Mouse (Mus musculus) liver, adult 2 months (tissue): ENCODE measurements around the gene Insc. TPM values are rescaled to one million over a fixed set of nuclear protein-coding genes. Genes with fewer than 3 reads are reported as not detected.

Source experiments
- DNase-seq: peaks from one replicate; pipeline ENCODE4 v3.0.0-alpha.2; 2011; ENCODE audit warnings: low read depth, low spot score; ENCODE audit errors: extremely low read depth
- H3K27ac ChIP-seq: fragments of 200-500 bp; replicated peaks from 2 replicates; pipeline ENCODE4 v1.5.1; 2012; ENCODE audit warnings: low read depth, mild to moderate bottlenecking, control low read depth, inconsistent platforms, low read length; ENCODE audit not compliant: insufficient read depth
- H3K27me3 ChIP-seq: fragments of 200-500 bp; 2 replicates; pipeline ENCODE4 v1.6.1; 2012; ENCODE audit warnings: mild to moderate bottlenecking, moderate library complexity, low read length, inconsistent platforms; ENCODE audit not compliant: control insufficient read depth, insufficient read depth
- H3K36me3 ChIP-seq: fragments of 200-500 bp; 2 replicates; pipeline ENCODE4 v1.6.1; 2012; ENCODE audit warnings: low read length, inconsistent platforms; ENCODE audit not compliant: control insufficient read depth, insufficient read depth
- H3K4me1 ChIP-seq: fragments of 200-500 bp; 2 replicates; pipeline ENCODE4 v1.6.1; 2011; ENCODE audit warnings: low read length; ENCODE audit not compliant: control insufficient read depth, insufficient read depth
- H3K4me3 ChIP-seq: fragments of 200-500 bp; 2 replicates; pipeline ENCODE4 v1.5.1; 2011; ENCODE audit warnings: low read depth, mild to moderate bottlenecking, control low read depth, low read length, moderate library complexity; ENCODE audit not compliant: insufficient read depth
- H3K79me2 ChIP-seq: fragments of 200-500 bp; 2 replicates; pipeline ENCODE4 v1.6.1; 2012; ENCODE audit warnings: inconsistent platforms, mild to moderate bottlenecking, low read length, moderate library complexity; ENCODE audit not compliant: control insufficient read depth, insufficient read depth
- H3K9ac ChIP-seq: fragments of 200-500 bp; 2 replicates; pipeline ENCODE4 v1.6.1; 2012; ENCODE audit warnings: low read depth, mild to moderate bottlenecking, control low read depth, inconsistent platforms, low read length
- CTCF ChIP-seq: fragments of 200-500 bp; IDR thresholded peaks from 2 replicates; pipeline ENCODE4 v1.5.1; 2011; ENCODE audit warnings: low read depth, low read length, control low read depth
- POLR2A ChIP-seq: fragments of 200-500 bp; IDR thresholded peaks from 2 replicates; pipeline ENCODE4 v1.6.1; 2011; ENCODE audit warnings: low read length, control low read depth; ENCODE audit not compliant: insufficient read depth; ENCODE audit errors: extremely low read depth
- WGBS: fragments of 180-500 bp; shearing (Covaris S2); methylation state at CpG from one replicate; pipeline ENCODE4 v1.1.7; 2018; 5-methylcytosine and 5-hydroxymethylcytosine counted together
- polyA plus RNA-seq: library from polyadenylated mRNA; depleted of rRNA; stranded (reverse); fragments of >200 nt; gene quantifications from 2 replicates; pipeline ENCODE4 v1.2.3, GENCODE M21; 2012
- total RNA-seq: library from RNA; depleted of rRNA; stranded (reverse); fragments of >200 nt; gene quantifications from 2 replicates; pipeline ENCODE4 v1.2.3, GENCODE M21; 2014

The Insc gene
- total and polyA plus RNA-seq, 2 experiments, result 14.3 to 31.2 TPM

GRCm38 (mm10) chr7:114852387-114852786, 108.9 kb downstream of the Insc start:
- H3K27me3 ChIP-seq, result no peaks in the 10 kb centered on the region
- H3K27ac ChIP-seq, result no peak overlapping the region
- DNase-seq, result peak; percentile 5
- H3K4me1 ChIP-seq, result peaks cover 3% of the 10 kb centered on the region; the same call in 1 of the 2 replicates
- WGBS, result 85% methylated on average over 3 of the region's 3 CpGs
- no peak overlapping the region for H3K4me3 ChIP-seq
- H3K9ac ChIP-seq, result no peak overlapping the region
- H3K79me2 ChIP-seq, result no peaks in the 10 kb centered on the region
- H3K36me3 ChIP-seq, result peaks cover 21% of the 10 kb centered on the region
- TF ChIP-seq POLR2A (no peak), CTCF (no peak)

GRCm38 (mm10) chr7:114854169-114854568, 110.7 kb downstream of the Insc start:
- H3K79me2 ChIP-seq, result no peaks in the 10 kb centered on the region
- no peak overlapping the region for H3K27ac ChIP-seq
- peaks cover 3% of the 10 kb centered on the region; the same call in 1 of the 2 replicates for H3K4me1 ChIP-seq
- WGBS, result 67% methylated on average over 2 of the region's 2 CpGs
- TF ChIP-seq CTCF (no peak), POLR2A (no peak)
- peak; percentile 12 for DNase-seq
- H3K4me3 ChIP-seq, result no peak overlapping the region
- H3K27me3 ChIP-seq, result no peaks in the 10 kb centered on the region
- H3K9ac ChIP-seq, result no peak overlapping the region
- peaks cover 14% of the 10 kb centered on the region; the same call in 1 of the 2 replicates for H3K36me3 ChIP-seq

- TF ChIP-seq CTCF, result no peak
- TF ChIP-seq POLR2A, result no peak
- no peaks in the 10 kb centered on the region for H3K4me1 ChIP-seq
- no peak overlapping the region for H3K4me3 ChIP-seq
- no peak overlapping the region for H3K27ac ChIP-seq
- no peaks in the 10 kb centered on the region for H3K27me3 ChIP-seq
- 65% methylated on average over 3 of the region's 3 CpGs for WGBS
- DNase-seq, result peak; percentile 32
- H3K79me2 ChIP-seq, result no peaks in the 10 kb centered on the region
- no peaks in the 10 kb centered on the region for H3K36me3 ChIP-seq
- H3K9ac ChIP-seq, result no peak overlapping the region
These were observed 117.5 kb downstream of the Insc start for GRCm38 (mm10) chr7:114860858-114861523.

- Histone ChIP-seq H3K36me3 (no peaks in the 10 kb centered on the region), H3K4me1 (peaks cover 1% of the 10 kb centered on the region; the same call in 1 of the 2 replicates), H3K4me3 (no peak overlapping the region), H3K79me2 (no peaks in the 10 kb centered on the region), H3K27me3 (no peaks in the 10 kb centered on the region), H3K9ac (no peak overlapping the region), H3K27ac (no peak overlapping the region)
- no peak for DNase-seq
- 45% methylated on average over 3 of the region's 3 CpGs for WGBS
- TF ChIP-seq CTCF (no peak), POLR2A (no peak)
These were observed 130.0 kb downstream of the Insc start for GRCm38 (mm10) chr7:114873315-114874012.

GRCm38 (mm10) chr7:114874032-114874441, 130.5 kb downstream of the Insc start:
- Histone ChIP-seq H3K79me2 (no peaks in the 10 kb centered on the region), H3K36me3 (no peaks in the 10 kb centered on the region), H3K9ac (no peak overlapping the region), H3K27me3 (no peaks in the 10 kb centered on the region), H3K4me3 (no peak overlapping the region), H3K27ac (no peak overlapping the region), H3K4me1 (peaks cover 1% of the 10 kb centered on the region; the same call in 1 of the 2 replicates)
- peak; percentile 75 for DNase-seq
- WGBS, result 15% methylated on average over 6 of the region's 6 CpGs
- TF ChIP-seq POLR2A (no peak), CTCF (no peak)

- no peaks in the 10 kb centered on the region for H3K36me3 ChIP-seq
- no peak overlapping the region for H3K27ac ChIP-seq
- peak; percentile 72 for DNase-seq
- no peak overlapping the region for H3K9ac ChIP-seq
- no peak overlapping the region for H3K4me3 ChIP-seq
- 53% methylated on average over 2 of the region's 2 CpGs for WGBS
- H3K4me1 ChIP-seq, result peaks cover 1% of the 10 kb centered on the region; the same call in 1 of the 2 replicates
- H3K79me2 ChIP-seq, result no peaks in the 10 kb centered on the region
- no peaks in the 10 kb centered on the region for H3K27me3 ChIP-seq
- TF ChIP-seq POLR2A (no peak), CTCF (no peak)
These were observed 131.1 kb downstream of the Insc start for GRCm38 (mm10) chr7:114874579-114874978.
